Mouse (Mus musculus): ENCODE data around the gene Papss2. TPM values are rescaled to one million over a fixed set of nuclear protein-coding genes. Genes with fewer than 3 reads are reported as not detected.
"Not testable (repeated sequence)": the region's sequence is repeated elsewhere in the genome, so short reads cannot be mapped to it uniquely, and the experiment has no call there.

Gene Papss2
- polyA plus RNA-seq, 1 experiment = 24.5 TPM

DNA sequence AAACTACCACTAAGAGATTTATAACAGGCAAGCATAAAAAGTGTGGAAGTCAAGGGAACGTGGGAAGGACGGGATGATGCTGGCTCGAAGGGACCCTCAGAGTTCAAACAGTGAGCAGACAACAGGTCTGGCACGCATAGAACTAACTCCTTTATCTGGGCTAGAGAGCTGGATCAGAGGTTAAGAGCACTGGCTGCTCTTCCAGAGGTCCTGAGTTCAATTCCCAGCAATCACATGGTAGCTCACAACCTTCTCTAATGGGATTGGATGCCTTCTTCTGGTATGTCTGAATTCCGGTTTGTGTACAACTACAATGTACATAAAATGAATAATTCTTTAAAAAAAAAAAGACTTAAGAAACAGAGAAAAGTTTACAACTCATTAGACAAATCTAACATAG, 87.5 kb downstream of the Papss2 start:
- Histone ChIP-seq H3K27ac (ENCODE audit: insufficient read depth, low read length) (no peak overlapping the region), H3K4me3 (ENCODE audit: insufficient read depth, low read length) (no peak overlapping the region), H3K4me1 (ENCODE audit: control insufficient read depth, insufficient read depth, low read length) (no peaks in the 10 kb centered on the region)
- TF ChIP-seq CTCF (IDR thresholded peaks at IDR 0.05; ENCODE audit: borderline replicate concordance, insufficient read depth, low read length) (no peak), POLR2A (IDR thresholded peaks at IDR 0.05; ENCODE audit: low read depth, low read length) (no peak)

DNA sequence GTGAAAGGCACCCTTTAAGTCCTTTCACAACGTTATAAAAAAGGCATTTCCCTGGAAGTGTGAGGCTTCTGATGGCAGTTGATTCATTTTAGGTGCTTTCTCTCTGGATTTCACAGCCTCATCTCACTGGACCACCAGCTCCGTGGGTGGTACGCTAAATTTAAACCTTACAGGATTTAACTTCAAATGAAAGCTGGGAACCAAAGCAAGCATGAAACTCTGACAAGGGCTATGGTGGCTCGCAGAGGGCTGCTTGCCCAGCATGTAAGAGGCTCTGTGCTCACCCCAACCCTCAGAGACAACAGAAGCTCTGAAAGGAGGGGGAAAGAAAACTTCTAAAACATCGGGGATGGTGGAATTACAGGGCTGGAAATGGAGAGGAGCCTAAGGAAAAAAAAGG, 92.1 kb downstream of the Papss2 start:
- Histone ChIP-seq H3K4me1 (ENCODE audit: control insufficient read depth, insufficient read depth, low read length) (no peaks in the 10 kb centered on the region), H3K27ac (ENCODE audit: insufficient read depth, low read length) (no peak overlapping the region), H3K4me3 (ENCODE audit: insufficient read depth, low read length) (no peak overlapping the region)
- TF ChIP-seq POLR2A (IDR thresholded peaks at IDR 0.05; ENCODE audit: low read depth, low read length) (no peak), CTCF (IDR thresholded peaks at IDR 0.05; ENCODE audit: borderline replicate concordance, insufficient read depth, low read length) (no peak)

DNA sequence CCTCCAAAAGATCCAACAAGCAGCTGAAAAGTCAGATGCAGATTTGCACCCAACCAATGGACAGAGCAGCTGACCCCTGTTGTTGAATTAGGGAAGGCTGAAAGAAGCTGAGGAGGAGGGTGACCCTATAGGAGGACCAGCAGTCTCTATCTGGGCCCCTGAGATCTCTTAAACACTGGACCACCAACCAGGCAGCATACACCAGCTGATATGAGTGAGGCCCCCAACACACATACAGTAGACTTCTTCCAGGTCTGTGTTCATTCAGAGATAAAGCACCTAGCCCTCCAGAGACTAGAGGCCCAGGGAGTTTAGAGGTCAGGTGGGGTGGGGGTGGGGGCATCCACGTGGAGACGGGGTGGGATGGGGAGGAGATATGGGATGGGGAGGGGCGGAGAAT, 92.6 kb downstream of the Papss2 start:
- H3K4me3 ChIP-seq (ENCODE audit: insufficient read depth, low read length); H3K4me1 ChIP-seq (ENCODE audit: control insufficient read depth, insufficient read depth, low read length); H3K27ac ChIP-seq (ENCODE audit: insufficient read depth, low read length): not testable (repeated sequence)

DNA sequence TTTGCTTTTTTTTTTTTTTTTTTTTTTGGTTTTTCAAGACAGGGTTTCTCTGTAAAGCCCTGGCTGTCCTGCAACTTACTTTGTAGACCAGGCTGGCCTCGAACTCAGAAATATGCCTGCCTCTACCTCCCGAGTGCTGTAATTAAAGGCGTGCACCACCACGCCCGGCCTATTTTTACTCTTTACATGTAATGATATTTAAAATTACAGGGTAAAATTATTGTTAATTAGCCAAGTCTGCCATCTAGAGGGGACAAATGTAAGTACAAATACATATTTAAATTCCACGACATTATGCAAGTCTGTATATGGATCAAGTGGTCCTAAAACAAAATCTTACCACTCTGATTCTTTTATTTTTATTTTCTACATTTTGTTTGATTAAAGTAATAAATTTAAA, 94.1 kb downstream of the Papss2 start:
- TF ChIP-seq POLR2A (IDR thresholded peaks at IDR 0.05; ENCODE audit: low read depth, low read length) (no peak), CTCF (IDR thresholded peaks at IDR 0.05; ENCODE audit: borderline replicate concordance, insufficient read depth, low read length) (no peak)
- H3K4me3 ChIP-seq (ENCODE audit: insufficient read depth, low read length) = no peak overlapping the region

DNA sequence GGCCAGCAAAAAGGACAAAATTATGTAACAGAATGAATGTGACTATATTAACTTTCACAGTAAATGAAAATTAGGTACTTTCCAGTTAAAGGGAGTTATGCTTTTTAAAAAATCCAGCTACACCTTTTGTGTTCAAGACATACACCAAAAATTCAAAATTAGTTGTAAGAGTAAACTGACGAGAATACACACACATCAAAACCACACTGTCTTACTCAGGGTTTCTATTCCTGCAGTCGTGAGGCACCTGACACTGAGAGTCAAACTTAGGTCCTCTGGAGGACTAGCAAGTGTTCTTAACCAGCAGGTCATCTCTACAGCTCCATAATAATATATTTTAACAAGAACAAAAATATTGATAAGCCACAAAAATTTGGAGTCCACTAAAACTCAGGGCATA, 101.1 kb downstream of the Papss2 start:
- TF ChIP-seq CTCF (IDR thresholded peaks at IDR 0.05; ENCODE audit: borderline replicate concordance, insufficient read depth, low read length) = no peak
- no peak for TF ChIP-seq POLR2A (IDR thresholded peaks at IDR 0.05; ENCODE audit: low read depth, low read length)
- H3K4me1 ChIP-seq (ENCODE audit: control insufficient read depth, insufficient read depth, low read length) = no peaks in the 10 kb centered on the region
- H3K27ac ChIP-seq (ENCODE audit: insufficient read depth, low read length) = no peak overlapping the region
- H3K4me3 ChIP-seq (ENCODE audit: insufficient read depth, low read length) = no peak overlapping the region

More for the DNA sequence above, 94.1 kb downstream of the Papss2 start:
- Histone ChIP-seq H3K4me1 (ENCODE audit: control insufficient read depth, insufficient read depth, low read length) (no peaks in the 10 kb centered on the region), H3K27ac (ENCODE audit: insufficient read depth, low read length) (no peak overlapping the region)

DNA sequence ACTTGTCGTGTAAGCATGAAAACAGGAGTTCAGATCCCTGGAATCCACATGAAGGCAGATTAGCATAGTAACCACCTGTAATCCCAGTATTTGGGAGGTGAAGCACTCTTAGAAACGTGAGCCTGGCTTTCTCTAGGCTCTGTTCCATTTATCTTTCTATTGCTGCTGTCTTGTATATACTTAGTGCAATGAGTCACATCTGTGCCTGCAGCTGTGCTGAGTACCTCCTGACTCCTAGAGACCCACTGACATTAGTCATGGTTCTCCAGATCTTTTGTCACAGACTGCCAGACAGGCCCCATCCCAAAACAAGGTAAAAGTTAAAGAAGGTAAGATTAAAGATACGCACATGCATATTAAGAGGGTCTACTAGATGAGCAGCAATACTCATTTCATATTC, 106.6 kb downstream of the Papss2 start:
- no peak for TF ChIP-seq POLR2A (IDR thresholded peaks at IDR 0.05; ENCODE audit: low read depth, low read length)
- no peak for TF ChIP-seq CTCF (IDR thresholded peaks at IDR 0.05; ENCODE audit: borderline replicate concordance, insufficient read depth, low read length)

GRCm38 (mm10) chr19:32708996-32709395, 113.4 kb downstream of the Papss2 start:
- TF ChIP-seq POLR2A (IDR thresholded peaks at IDR 0.05; ENCODE audit: low read depth, low read length) (no peak), CTCF (IDR thresholded peaks at IDR 0.05; ENCODE audit: borderline replicate concordance, insufficient read depth, low read length) (no peak)
- H3K4me1 ChIP-seq (ENCODE audit: control insufficient read depth, insufficient read depth, low read length) = no peaks in the 10 kb centered on the region
- H3K27ac ChIP-seq (ENCODE audit: insufficient read depth, low read length) = no peak overlapping the region
- no peak overlapping the region for H3K4me3 ChIP-seq (ENCODE audit: insufficient read depth, low read length)

More for the DNA sequence above, 106.6 kb downstream of the Papss2 start:
- no peaks in the 10 kb centered on the region; the same call in none of the 2 replicates for H3K4me1 ChIP-seq (ENCODE audit: control insufficient read depth, insufficient read depth, low read length)
- H3K4me3 ChIP-seq (ENCODE audit: insufficient read depth, low read length) = no peak overlapping the region
- no peak overlapping the region for H3K27ac ChIP-seq (ENCODE audit: insufficient read depth, low read length)

DNA sequence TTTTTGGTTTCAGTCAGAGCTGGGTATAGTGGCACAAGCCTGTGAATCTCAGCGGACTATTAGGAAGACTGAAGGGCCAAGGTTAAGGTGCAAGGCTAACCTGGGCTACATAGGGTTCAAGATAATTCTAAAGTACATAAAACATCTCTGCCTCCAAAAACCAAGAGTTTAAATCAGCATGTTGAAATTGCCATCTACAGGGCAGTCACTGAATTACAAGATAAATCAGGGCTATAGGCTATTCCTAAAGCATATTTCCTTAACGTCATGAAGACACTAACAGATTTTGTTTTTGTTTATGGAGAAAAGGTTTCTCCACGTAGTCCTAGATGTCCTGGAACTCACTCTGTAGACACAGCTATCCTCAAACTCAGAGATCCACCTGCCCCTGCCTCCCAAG, 114.7 kb downstream of the Papss2 start:
- Histone ChIP-seq H3K4me1 (ENCODE audit: control insufficient read depth, insufficient read depth, low read length) (no peaks in the 10 kb centered on the region), H3K4me3 (ENCODE audit: insufficient read depth, low read length) (no peak overlapping the region), H3K27ac (ENCODE audit: insufficient read depth, low read length) (no peak overlapping the region)
- no peak for TF ChIP-seq CTCF (IDR thresholded peaks at IDR 0.05; ENCODE audit: borderline replicate concordance, insufficient read depth, low read length)
- no peak for TF ChIP-seq POLR2A (IDR thresholded peaks at IDR 0.05; ENCODE audit: low read depth, low read length)

GRCm38 (mm10) chr19:32711761-32712541, 116.4 kb downstream of the Papss2 start:
- H3K4me3 ChIP-seq (ENCODE audit: insufficient read depth, low read length) = peak overlapping the region; percentile 100
- H3K27ac ChIP-seq (ENCODE audit: insufficient read depth, low read length) = peak overlapping the region; percentile 55
- no peaks in the 10 kb centered on the region for H3K4me1 ChIP-seq (ENCODE audit: control insufficient read depth, insufficient read depth, low read length)
- TF ChIP-seq POLR2A (IDR thresholded peaks at IDR 0.05; ENCODE audit: low read depth, low read length) (peak; percentile 96), CTCF (IDR thresholded peaks at IDR 0.05; ENCODE audit: borderline replicate concordance, insufficient read depth, low read length) (no peak)

DNA sequence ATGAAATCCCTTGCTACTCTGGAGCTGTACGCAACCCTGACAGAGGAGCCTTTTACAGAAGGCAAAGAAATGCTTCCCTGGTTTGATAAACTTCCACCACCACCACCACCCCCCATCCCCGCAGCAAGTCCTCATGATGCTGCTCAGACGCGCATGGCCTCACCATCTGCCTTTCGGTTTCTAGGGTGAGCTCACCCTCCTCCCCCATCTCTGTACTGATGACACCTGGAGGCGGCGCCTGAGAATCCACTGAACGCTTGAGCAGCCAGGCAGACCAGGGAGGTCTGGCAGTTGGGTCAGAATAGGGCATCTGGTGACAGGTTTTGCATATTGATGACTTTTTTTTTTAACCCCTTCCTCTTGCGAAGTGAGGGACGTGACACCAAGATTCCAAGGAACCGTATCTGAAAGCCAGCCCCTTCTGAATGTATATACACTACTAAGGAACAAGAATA, 117.0 kb downstream of the Papss2 start:
- Histone ChIP-seq H3K4me1 (ENCODE audit: control insufficient read depth, insufficient read depth, low read length) (no peaks in the 10 kb centered on the region), H3K27ac (ENCODE audit: insufficient read depth, low read length) (peak overlapping the region; percentile 55), H3K4me3 (ENCODE audit: insufficient read depth, low read length) (peak overlapping the region; percentile 100)
- TF ChIP-seq POLR2A (IDR thresholded peaks at IDR 0.05; ENCODE audit: low read depth, low read length) = no peak; the same call in 1 of the 2 replicates
- TF ChIP-seq CTCF (IDR thresholded peaks at IDR 0.05; ENCODE audit: borderline replicate concordance, insufficient read depth, low read length) = no peak
